Mouse (Mus musculus) liver, postnatal 0 days (tissue): ENCODE measurements around the gene Rps6kc1. TPM values are rescaled to one million over a fixed set of nuclear protein-coding genes. Genes with fewer than 3 reads are reported as not detected.
A peak's percentile ranks its signal among the peaks of the same experiment; 100 is the strongest.

Source experiments
- ATAC-seq: fragments of 200-750 bp; cut with Nextera tagmentation; 2 replicates; pipeline ENCODE4 v1.8.0; 2017; ENCODE audit warnings: mild to moderate bottlenecking, moderate library complexity
- DNase-seq: peaks from one replicate; pipeline ENCODE4 v3.0.0-alpha.2; 2016
- H3K27ac ChIP-seq: fragments of 300-500 bp; sonication (generic); 2 replicates; pipeline ENCODE4 v1.5.1; 2014; ENCODE audit warnings: antibody characterized with exemption, moderate library complexity, mild to moderate bottlenecking, low read depth
- H3K27me3 ChIP-seq: fragments of 300-500 bp; sonication (generic); 2 replicates; pipeline ENCODE4 v1.6.1; 2014; ENCODE audit warnings: low read length, control low read depth, mixed read lengths; ENCODE audit not compliant: insufficient read depth
- H3K36me3 ChIP-seq: fragments of 300-500 bp; sonication (generic); replicated peaks from 2 replicates; pipeline ENCODE4 v1.6.1; 2014; ENCODE audit warnings: mild to moderate bottlenecking, control low read depth, low read length, moderate library complexity, mixed read lengths; ENCODE audit not compliant: insufficient read depth
- H3K4me1 ChIP-seq: fragments of 300-500 bp; sonication (generic); 2 replicates; pipeline ENCODE4 v1.6.1; 2014; ENCODE audit warnings: antibody characterized with exemption, mild to moderate bottlenecking, control low read depth; ENCODE audit not compliant: insufficient read depth
- H3K4me2 ChIP-seq: fragments of 300-500 bp; sonication (generic); 2 replicates; pipeline ENCODE4 v1.6.1; 2014; ENCODE audit warnings: low read depth, mild to moderate bottlenecking, low read length, moderate library complexity, mixed read lengths
- H3K4me3 ChIP-seq: fragments of 300-500 bp; sonication (generic); 2 replicates; pipeline ENCODE4 v1.5.1; 2014; ENCODE audit warnings: low read depth, low read length
- H3K9ac ChIP-seq: fragments of 300-500 bp; sonication (generic); replicated peaks from 2 replicates; pipeline ENCODE4 v1.6.1; 2014; ENCODE audit warnings: mild to moderate bottlenecking, moderate library complexity
- H3K9me3 ChIP-seq: fragments of 300-500 bp; sonication (generic); 2 replicates; pipeline ENCODE4 v1.6.1; 2016; ENCODE audit warnings: mild to moderate bottlenecking, control low read depth, low read length, mixed read lengths
- CTCF ChIP-seq: sonication (generic); IDR thresholded peaks from 2 replicates; pipeline ENCODE4 v1.5.1; 2016; ENCODE audit warnings: antibody characterized with exemption, low read depth
- EP300 ChIP-seq: IDR thresholded peaks from 2 replicates; pipeline ENCODE4 v1.6.1; 2016; ENCODE audit warnings: antibody characterized with exemption, low read depth, mild to moderate bottlenecking
- WGBS: fragments of 180-500 bp; shearing (Covaris S2); extraction: QIAGEN DNeasy Blood & Tissue Kit; methylation state at CpG from one replicate; pipeline ENCODE4 v1.1.7; 2014; ENCODE audit not compliant: insufficient replicate concordance; 5-methylcytosine and 5-hydroxymethylcytosine counted together
- polyA plus RNA-seq: library from polyadenylated mRNA; unstranded; fragments of >200 nt; fragmentation: Nextera tagmentation; extraction: Ambion mirVana; gene quantifications from 2 replicates; pipeline ENCODE4 v1.2.1, GENCODE M21; 2015

The Rps6kc1 gene
- polyA plus RNA-seq, 1 experiment from 2014 or later, result 3.9 TPM

DNA sequence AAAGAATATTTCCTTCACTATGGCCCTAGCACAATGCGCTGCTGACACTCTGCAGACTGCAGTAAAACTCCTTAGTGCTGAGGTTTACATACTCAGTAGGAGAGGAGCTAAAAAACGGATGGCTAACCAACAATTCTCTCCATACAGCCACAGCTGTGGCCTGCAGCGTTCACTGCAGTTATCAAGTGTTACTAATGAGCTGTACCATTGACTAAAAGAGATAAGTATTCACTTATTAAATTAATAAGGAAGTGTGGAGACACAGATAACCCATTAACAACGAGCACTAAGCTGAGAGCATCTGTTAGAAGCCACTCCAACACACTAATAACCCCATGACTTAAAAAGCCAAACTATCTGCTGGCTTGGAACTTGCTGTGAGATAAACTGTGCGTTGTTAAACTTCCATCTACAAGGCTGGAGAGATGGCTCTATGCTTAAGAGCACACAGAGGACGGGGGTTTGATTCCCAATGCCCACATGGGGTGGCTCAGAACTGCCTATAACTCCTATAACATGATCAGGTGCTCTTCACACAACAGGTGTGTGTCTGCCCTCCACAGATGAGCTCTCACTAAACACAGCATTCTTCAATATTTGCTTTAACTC is 17.9 kb downstream of the Rps6kc1 start:
- H3K4me2 ChIP-seq, result no peak overlapping the region
- DNase-seq (no peak), ATAC-seq (no peak)
- no peaks in the 10 kb centered on the region for H3K27me3 ChIP-seq
- no peak overlapping the region for H3K4me3 ChIP-seq
- TF ChIP-seq EP300 (no peak; the same call in 1 of the 2 replicates), CTCF (no peak)
- no peak overlapping the region for H3K9ac ChIP-seq
- H3K27ac ChIP-seq, result no peak overlapping the region
- H3K9me3 ChIP-seq, result no peaks in the 10 kb centered on the region
- 51% methylated on average over 6 of the region's 6 CpGs for WGBS
- H3K36me3 ChIP-seq, result peaks cover 9% of the 10 kb centered on the region; the same call in 1 of the 2 replicates
- no peaks in the 10 kb centered on the region; the same call in 1 of the 2 replicates for H3K4me1 ChIP-seq

- Histone ChIP-seq H3K9me3 (no peaks in the 10 kb centered on the region), H3K36me3 (peaks cover 15% of the 10 kb centered on the region), H3K9ac (no peak overlapping the region), H3K4me2 (no peak overlapping the region), H3K4me3 (no peak overlapping the region), H3K27ac (no peak overlapping the region), H3K4me1 (no peaks in the 10 kb centered on the region; the same call in 1 of the 2 replicates), H3K27me3 (no peaks in the 10 kb centered on the region)
- no peak for TF ChIP-seq EP300
- no peak for TF ChIP-seq CTCF
- no peak for ATAC-seq
- WGBS, result 89% methylated on average over 16 of the region's 16 CpGs
- DNase-seq, result no peak
Observed at GRCm38 (mm10) chr1:190888646-190889045, 22.9 kb downstream of the Rps6kc1 start.

GRCm38 (mm10) chr1:190888031-190888430 is 23.5 kb downstream of the Rps6kc1 start:
- no peak for ATAC-seq
- H3K4me2 ChIP-seq, result no peak overlapping the region
- TF ChIP-seq EP300, result no peak
- WGBS, result 91% methylated on average over 2 of the region's 2 CpGs
- no peaks in the 10 kb centered on the region for H3K4me1 ChIP-seq
- no peaks in the 10 kb centered on the region for H3K9me3 ChIP-seq
- H3K4me3 ChIP-seq, result no peak overlapping the region
- H3K27ac ChIP-seq, result no peak overlapping the region
- no peak overlapping the region for H3K9ac ChIP-seq
- H3K36me3 ChIP-seq, result peaks cover 15% of the 10 kb centered on the region
- DNase-seq, result no peak
- no peaks in the 10 kb centered on the region for H3K27me3 ChIP-seq

DNA sequence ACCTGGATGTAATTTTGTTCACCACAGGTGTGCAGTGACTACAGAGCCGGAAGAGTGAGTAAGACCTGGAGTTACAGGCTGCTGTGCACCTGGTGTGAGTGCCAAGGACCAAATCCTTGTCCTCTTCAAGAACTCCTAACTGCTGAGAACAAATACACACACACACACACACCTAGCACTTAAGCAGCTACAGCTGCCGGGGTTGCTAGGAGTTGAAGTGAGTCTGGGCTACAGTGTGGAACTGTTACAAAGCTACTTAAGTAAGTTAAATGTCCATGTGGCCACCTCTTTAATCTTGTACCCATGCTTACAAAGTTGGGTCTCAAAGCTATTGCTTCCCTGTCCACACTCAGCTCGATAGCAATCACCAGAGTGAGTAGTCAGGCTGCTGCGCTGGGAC is 25.6 kb downstream of the Rps6kc1 start:
- no peak for ATAC-seq
- H3K4me3 ChIP-seq, result no peak overlapping the region
- H3K36me3 ChIP-seq, result peaks cover 12% of the 10 kb centered on the region
- H3K9me3 ChIP-seq, result no peaks in the 10 kb centered on the region
- H3K27me3 ChIP-seq, result no peaks in the 10 kb centered on the region
- H3K9ac ChIP-seq, result no peak overlapping the region
- H3K4me1 ChIP-seq, result no peaks in the 10 kb centered on the region
- no peak overlapping the region for H3K4me2 ChIP-seq
- no peak overlapping the region for H3K27ac ChIP-seq
- no peak for DNase-seq
- no peak for TF ChIP-seq CTCF
- TF ChIP-seq EP300, result no peak
- 82% methylated on average over 4 of the region's 4 CpGs for WGBS

DNA sequence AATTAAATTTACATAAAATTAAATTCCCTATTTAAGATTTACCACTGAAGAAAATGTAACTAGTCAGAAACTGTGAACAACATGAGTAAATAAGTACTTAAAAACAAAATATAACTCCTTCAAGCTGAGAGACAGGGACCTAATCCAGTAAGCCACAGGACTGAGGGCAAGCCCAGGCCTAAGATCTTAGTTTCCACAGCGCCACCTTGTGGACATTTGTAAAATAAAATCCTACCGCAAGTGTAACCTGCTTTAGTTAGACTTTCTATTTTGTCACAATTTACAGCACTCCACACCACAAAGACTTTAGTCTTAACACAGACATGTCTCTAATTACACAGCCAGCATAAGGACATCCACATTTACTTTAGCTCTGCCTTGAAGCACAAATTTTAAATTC is 30.1 kb downstream of the Rps6kc1 start:
- DNase-seq (peak; percentile 50), ATAC-seq (0 out of 2 replicates have a peak, but pooled peaks have one; percentile 51)
- no peak overlapping the region for H3K9ac ChIP-seq
- no peak overlapping the region for H3K4me2 ChIP-seq
- WGBS, result 6% methylated on average over 2 of the region's 2 CpGs
- no peaks in the 10 kb centered on the region for H3K4me1 ChIP-seq
- H3K9me3 ChIP-seq, result no peaks in the 10 kb centered on the region
- H3K36me3 ChIP-seq, result peaks cover 3% of the 10 kb centered on the region
- no peaks in the 10 kb centered on the region for H3K27me3 ChIP-seq
- no peak for TF ChIP-seq EP300
- TF ChIP-seq CTCF, result peak; percentile 81
- H3K27ac ChIP-seq, result peak overlapping the region; percentile 83
- no peak overlapping the region for H3K4me3 ChIP-seq

DNA sequence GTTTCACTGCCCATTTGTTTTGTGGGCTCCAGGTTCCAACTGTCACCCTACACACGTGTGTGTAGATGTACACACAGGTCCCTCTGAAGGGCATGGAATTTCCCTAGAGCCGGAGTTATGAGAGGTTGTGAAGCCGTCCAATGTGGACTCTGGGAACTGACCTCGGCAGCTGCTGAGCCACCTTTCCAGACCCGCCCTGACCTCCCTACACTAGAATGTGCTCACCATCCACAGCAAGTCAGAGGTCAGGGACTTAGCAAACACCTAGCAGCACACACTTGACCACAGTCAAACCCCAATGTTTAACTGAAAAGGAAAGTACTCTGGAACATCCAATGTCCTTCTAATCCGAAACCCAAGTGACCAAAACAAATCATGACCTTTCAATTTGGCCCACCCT is 30.9 kb downstream of the Rps6kc1 start:
- Histone ChIP-seq H3K9me3 (no peaks in the 10 kb centered on the region), H3K27me3 (no peaks in the 10 kb centered on the region), H3K4me3 (no peak overlapping the region), H3K27ac (peak overlapping the region; percentile 83), H3K4me1 (no peaks in the 10 kb centered on the region), H3K36me3 (peaks cover 3% of the 10 kb centered on the region), H3K9ac (no peak overlapping the region), H3K4me2 (no peak overlapping the region)
- WGBS, result 61% methylated on average over 6 of the region's 6 CpGs
- DNase-seq (peak; percentile 39), ATAC-seq (peak; percentile 93)
- TF ChIP-seq EP300 (no peak), CTCF (no peak)

DNA sequence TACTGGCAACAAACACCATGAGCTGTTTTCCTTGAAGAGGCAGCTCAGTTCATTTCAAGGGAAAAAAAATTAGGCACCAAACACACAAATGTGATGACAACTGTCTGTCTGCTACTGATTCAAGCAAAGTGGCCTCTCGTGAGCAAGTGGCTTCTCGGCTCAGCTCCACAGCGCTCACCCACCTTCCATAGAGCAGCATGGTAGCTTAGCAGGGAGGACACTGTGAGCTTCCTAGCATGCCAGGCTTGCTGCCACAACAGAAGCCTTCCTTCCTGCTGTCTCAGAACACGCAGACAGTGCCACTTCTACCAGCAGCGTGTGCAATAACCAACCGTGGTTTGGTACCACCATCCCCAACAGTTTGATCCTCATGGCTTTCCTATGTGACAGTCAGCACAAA is 35.8 kb downstream of the Rps6kc1 start:
- no peak overlapping the region for H3K4me3 ChIP-seq
- 75% methylated on average over 6 of the region's 6 CpGs for WGBS
- H3K9me3 ChIP-seq, result no peaks in the 10 kb centered on the region
- TF ChIP-seq CTCF (no peak), EP300 (no peak)
- H3K27ac ChIP-seq, result no peak overlapping the region
- ATAC-seq, result no peak
- H3K4me2 ChIP-seq, result no peak overlapping the region
- H3K36me3 ChIP-seq, result peaks cover 6% of the 10 kb centered on the region; the same call in 1 of the 2 replicates
- no peaks in the 10 kb centered on the region for H3K27me3 ChIP-seq
- H3K9ac ChIP-seq, result no peak overlapping the region
- 0 out of 2 replicates have a peak, but pooled peaks cover 3% of the 10 kb centered on the region for H3K4me1 ChIP-seq
- no peak for DNase-seq
